Mouse (Mus musculus): Measurements from ENCODE around the gene Tctn1. TPM values are rescaled to one million over a fixed set of nuclear protein-coding genes. Genes with fewer than 3 reads are reported as not detected.

Gene Tctn1
- polyA plus RNA-seq, 1 experiment from 2014 or later = 3.6 TPM

- no peaks in the 10 kb centered on the region for H3K9me3 ChIP-seq (ENCODE audit: control insufficient read depth, low read length)
- 86% methylated on average over 6 of the region's 6 CpGs for WGBS
- no peak overlapping the region for H3K4me3 ChIP-seq (ENCODE audit: low read depth, low read length)
- no peaks in the 10 kb centered on the region for H3K4me1 ChIP-seq (ENCODE audit: control insufficient read depth, insufficient read depth, low read length)
- no peak overlapping the region for H3K27ac ChIP-seq (replicated peaks; ENCODE audit: low read depth, low read length)
- no peak overlapping the region for H3K9ac ChIP-seq (ENCODE audit: low read length)
- H3K36me3 ChIP-seq (ENCODE audit: control insufficient read depth, insufficient read depth, low read length) = no peaks in the 10 kb centered on the region
- H3K4me2 ChIP-seq (ENCODE audit: low read depth, severe bottlenecking) = no peak overlapping the region
- no peak for ATAC-seq (ENCODE audit: insufficient number of reproducible peaks, low FRiP score, low TSS enrichment, low read depth)
- H3K27me3 ChIP-seq (ENCODE audit: control insufficient read depth, insufficient read depth, low read length) = no peaks in the 10 kb centered on the region
- no peak for DNase-seq (ENCODE audit: low spot score)
Observed at GRCm38 (mm10) chr5:122201904-122202303, 62.4 kb downstream of the Tctn1 start.

GRCm38 (mm10) chr5:122200872-122201271, 63.4 kb downstream of the Tctn1 start:
- no peak overlapping the region for H3K4me2 ChIP-seq (ENCODE audit: low read depth, severe bottlenecking)
- no peak for ATAC-seq (ENCODE audit: insufficient number of reproducible peaks, low FRiP score, low TSS enrichment, low read depth)
- H3K27me3 ChIP-seq (ENCODE audit: control insufficient read depth, insufficient read depth, low read length) = no peaks in the 10 kb centered on the region
- WGBS = 89% methylated on average over 4 of the region's 4 CpGs
- no peak for DNase-seq (ENCODE audit: low spot score)
- H3K4me1 ChIP-seq (ENCODE audit: control insufficient read depth, insufficient read depth, low read length) = no peaks in the 10 kb centered on the region
- H3K9me3 ChIP-seq (ENCODE audit: control insufficient read depth, low read length) = no peaks in the 10 kb centered on the region
- no peak overlapping the region for H3K9ac ChIP-seq (ENCODE audit: low read length)
- H3K4me3 ChIP-seq (ENCODE audit: low read depth, low read length) = no peak overlapping the region
- H3K36me3 ChIP-seq (ENCODE audit: control insufficient read depth, insufficient read depth, low read length) = no peaks in the 10 kb centered on the region
- H3K27ac ChIP-seq (replicated peaks; ENCODE audit: low read depth, low read length) = no peak overlapping the region

DNA sequence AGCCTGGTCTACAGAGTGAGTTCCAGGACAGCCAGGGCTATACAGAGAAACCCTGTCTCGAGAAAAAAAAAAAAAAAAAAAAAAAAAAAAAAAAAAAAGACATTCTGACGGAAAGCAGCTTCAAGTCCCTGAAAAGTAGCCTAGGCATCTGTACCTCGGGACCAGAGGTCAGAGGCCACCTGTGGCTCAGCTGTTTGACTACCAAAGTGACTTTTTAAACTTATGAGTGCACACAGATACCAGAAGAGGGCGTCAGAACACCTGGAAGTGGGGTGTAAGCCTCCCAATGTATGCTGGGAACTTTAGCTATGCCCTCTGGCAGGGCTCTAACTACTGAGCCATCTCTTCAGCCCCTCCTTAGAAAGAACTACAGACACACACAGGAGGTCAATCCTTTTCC, 71.9 kb downstream of the Tctn1 start:
- 41% methylated on average over 3 of the region's 4 CpGs for WGBS
- ATAC-seq (ENCODE audit: insufficient number of reproducible peaks, low FRiP score, low TSS enrichment, low read depth) = no peak
- H3K4me2 ChIP-seq (ENCODE audit: low read depth, severe bottlenecking) = no peak overlapping the region

GRCm38 (mm10) chr5:122191269-122192063, 72.8 kb downstream of the Tctn1 start:
- no peak for ATAC-seq (ENCODE audit: insufficient number of reproducible peaks, low FRiP score, low TSS enrichment, low read depth)
- no peak for DNase-seq (ENCODE audit: low spot score)
- H3K9ac ChIP-seq (ENCODE audit: low read length) = no peak overlapping the region
- no peak overlapping the region for H3K4me2 ChIP-seq (ENCODE audit: low read depth, severe bottlenecking)
- no peaks in the 10 kb centered on the region for H3K4me1 ChIP-seq (ENCODE audit: control insufficient read depth, insufficient read depth, low read length)
- no peaks in the 10 kb centered on the region for H3K36me3 ChIP-seq (ENCODE audit: control insufficient read depth, insufficient read depth, low read length)
- no peak overlapping the region for H3K4me3 ChIP-seq (ENCODE audit: low read depth, low read length)
- H3K27me3 ChIP-seq (ENCODE audit: control insufficient read depth, insufficient read depth, low read length) = no peaks in the 10 kb centered on the region
- H3K27ac ChIP-seq (replicated peaks; ENCODE audit: low read depth, low read length) = no peak overlapping the region
- WGBS = 72% methylated on average over 12 of the region's 12 CpGs
- no peaks in the 10 kb centered on the region for H3K9me3 ChIP-seq (ENCODE audit: control insufficient read depth, low read length)

More for the DNA sequence above, 71.9 kb downstream of the Tctn1 start:
- DNase-seq (ENCODE audit: low spot score) = no peak
- Histone ChIP-seq H3K9ac (ENCODE audit: low read length) (no peak overlapping the region), H3K4me3 (ENCODE audit: low read depth, low read length) (no peak overlapping the region), H3K27ac (replicated peaks; ENCODE audit: low read depth, low read length) (no peak overlapping the region), H3K27me3 (ENCODE audit: control insufficient read depth, insufficient read depth, low read length) (no peaks in the 10 kb centered on the region), H3K4me1 (ENCODE audit: control insufficient read depth, insufficient read depth, low read length) (no peaks in the 10 kb centered on the region), H3K36me3 (ENCODE audit: control insufficient read depth, insufficient read depth, low read length) (no peaks in the 10 kb centered on the region), H3K9me3 (ENCODE audit: control insufficient read depth, low read length) (no peaks in the 10 kb centered on the region)

- Histone ChIP-seq H3K9ac (ENCODE audit: low read length) (no peak overlapping the region), H3K4me3 (ENCODE audit: low read depth, low read length) (no peak overlapping the region), H3K27me3 (ENCODE audit: control insufficient read depth, insufficient read depth, low read length) (no peaks in the 10 kb centered on the region), H3K4me2 (ENCODE audit: low read depth, severe bottlenecking) (no peak overlapping the region), H3K27ac (replicated peaks; ENCODE audit: low read depth, low read length) (no peak overlapping the region), H3K9me3 (ENCODE audit: control insufficient read depth, low read length) (no peaks in the 10 kb centered on the region), H3K4me1 (ENCODE audit: control insufficient read depth, insufficient read depth, low read length) (no peaks in the 10 kb centered on the region), H3K36me3 (ENCODE audit: control insufficient read depth, insufficient read depth, low read length) (no peaks in the 10 kb centered on the region)
- DNase-seq (ENCODE audit: low spot score) (no peak), ATAC-seq (ENCODE audit: insufficient number of reproducible peaks, low FRiP score, low TSS enrichment, low read depth) (no peak)
- WGBS = 71% methylated on average over 7 of the region's 7 CpGs
Observed at GRCm38 (mm10) chr5:122190465-122190864, 73.8 kb downstream of the Tctn1 start.

GRCm38 (mm10) chr5:122189115-122189514, 75.1 kb downstream of the Tctn1 start:
- Histone ChIP-seq H3K9ac (ENCODE audit: low read length) (no peak overlapping the region), H3K27ac (replicated peaks; ENCODE audit: low read depth, low read length) (no peak overlapping the region), H3K27me3 (ENCODE audit: control insufficient read depth, insufficient read depth, low read length) (no peaks in the 10 kb centered on the region), H3K4me2 (ENCODE audit: low read depth, severe bottlenecking) (no peak overlapping the region), H3K4me1 (ENCODE audit: control insufficient read depth, insufficient read depth, low read length) (no peaks in the 10 kb centered on the region), H3K36me3 (ENCODE audit: control insufficient read depth, insufficient read depth, low read length) (no peaks in the 10 kb centered on the region), H3K4me3 (ENCODE audit: low read depth, low read length) (no peak overlapping the region), H3K9me3 (ENCODE audit: control insufficient read depth, low read length) (no peaks in the 10 kb centered on the region)
- 66% methylated on average over 3 of the region's 3 CpGs for WGBS
- no peak for ATAC-seq (ENCODE audit: insufficient number of reproducible peaks, low FRiP score, low TSS enrichment, low read depth)
- no peak for DNase-seq (ENCODE audit: low spot score)

Other genes with a start within 250 kb of the Tctn1 start
- gene Cux2, start 214.4 kb downstream of the Tctn1 start, polyA plus RNA-seq (2014; fragmentation: Nextera tagmentation; extraction: Ambion mirVana) = 3.0 and 3.7 TPM in 2 replicates
- 3.4 TPM in 1 of 2 replicates, not detected in the other for gene Myl2, start 163.5 kb downstream of the Tctn1 start, polyA plus RNA-seq (2014; fragmentation: Nextera tagmentation; extraction: Ambion mirVana)
- 0.04 TPM in 1 of 2 replicates, not detected in the other for gene Ccdc63, start 123.6 kb downstream of the Tctn1 start, polyA plus RNA-seq (2014; fragmentation: Nextera tagmentation; extraction: Ambion mirVana)
- 314 and 346 TPM in 2 replicates for gene Ppp1cc, start 106.2 kb downstream of the Tctn1 start, polyA plus RNA-seq (2014; fragmentation: Nextera tagmentation; extraction: Ambion mirVana)
- gene Hvcn1, start 57.7 kb downstream of the Tctn1 start, polyA plus RNA-seq (2014; fragmentation: Nextera tagmentation; extraction: Ambion mirVana) = 6.0 and 8.5 TPM in 2 replicates
- gene Pptc7, start 19.9 kb upstream of the Tctn1 start, polyA plus RNA-seq (2014; fragmentation: Nextera tagmentation; extraction: Ambion mirVana) = 8.5 and 9.2 TPM in 2 replicates
- 10.8 and 11.6 TPM in 2 replicates for gene Rad9b, start 89.8 kb upstream of the Tctn1 start, polyA plus RNA-seq (2014; fragmentation: Nextera tagmentation; extraction: Ambion mirVana)
- 169 and 180 TPM in 2 replicates for gene Vps29, start 89.9 kb upstream of the Tctn1 start, polyA plus RNA-seq (2014; fragmentation: Nextera tagmentation; extraction: Ambion mirVana)
- 86.2 and 89.3 TPM in 2 replicates for gene Gpn3, start 107.4 kb upstream of the Tctn1 start, polyA plus RNA-seq (2014; fragmentation: Nextera tagmentation; extraction: Ambion mirVana)
- 99.6 and 107 TPM in 2 replicates for gene Fam216a, start 107.9 kb upstream of the Tctn1 start, polyA plus RNA-seq (2014; fragmentation: Nextera tagmentation; extraction: Ambion mirVana)
- 45.4 and 52.0 TPM in 2 replicates for gene Arpc3, start 127.4 kb upstream of the Tctn1 start, polyA plus RNA-seq (2014; fragmentation: Nextera tagmentation; extraction: Ambion mirVana)
- 33.9 and 39.2 TPM in 2 replicates for gene Anapc7, start 157.2 kb upstream of the Tctn1 start, polyA plus RNA-seq (2014; fragmentation: Nextera tagmentation; extraction: Ambion mirVana)
- 36.7 and 43.6 TPM in 2 replicates for gene Atp2a2, start 237.8 kb upstream of the Tctn1 start, polyA plus RNA-seq (2014; fragmentation: Nextera tagmentation; extraction: Ambion mirVana)